Mouse (Mus musculus) c-Kit-positive CD71-positive TER-119-negative erythroid progenitor cells, embryonic 14.5 days (primary cell): ENCODE results near the gene Atp8b5.

Source experiments
- DNase-seq: peaks from one replicate; pipeline ENCODE4 v3.0.0-alpha.2; 2013; ENCODE audit warnings: low read depth

Gene Atp8b5

GRCm38 (mm10) chr4:43322336-43322735 lies 55.4 kb downstream of the Atp8b5 start:
- no peak for DNase-seq

GRCm38 (mm10) chr4:43327118-43327517 lies 60.2 kb downstream of the Atp8b5 start:
- no peak for DNase-seq

- no peak for DNase-seq
Measured at GRCm38 (mm10) chr4:43334771-43335170, 67.8 kb downstream of the Atp8b5 start.

- no peak for DNase-seq
Measured at GRCm38 (mm10) chr4:43336176-43336575, 69.2 kb downstream of the Atp8b5 start.

- no peak for DNase-seq
Measured at GRCm38 (mm10) chr4:43340096-43340804, 73.3 kb downstream of the Atp8b5 start.

- DNase-seq, result no peak
Measured at GRCm38 (mm10) chr4:43341276-43341891, 74.4 kb downstream of the Atp8b5 start.

GRCm38 (mm10) chr4:43342443-43342842 lies 75.5 kb downstream of the Atp8b5 start:
- no peak for DNase-seq

- no peak for DNase-seq
Measured at GRCm38 (mm10) chr4:43344932-43345331, 78.0 kb downstream of the Atp8b5 start.

- DNase-seq, result no peak
Measured at GRCm38 (mm10) chr4:43349206-43349605, 82.2 kb downstream of the Atp8b5 start.

- DNase-seq, result no peak
Measured at GRCm38 (mm10) chr4:43350038-43350560, 83.1 kb downstream of the Atp8b5 start.

- DNase-seq, result no peak
Measured at GRCm38 (mm10) chr4:43353662-43354061, 86.7 kb downstream of the Atp8b5 start.

GRCm38 (mm10) chr4:43364914-43365560 lies 98.1 kb downstream of the Atp8b5 start:
- DNase-seq, result no peak

GRCm38 (mm10) chr4:43367295-43367694 lies 100.3 kb downstream of the Atp8b5 start:
- DNase-seq, result no peak

GRCm38 (mm10) chr4:43367787-43368186 lies 100.8 kb downstream of the Atp8b5 start:
- no peak for DNase-seq

GRCm38 (mm10) chr4:43371406-43371805 lies 104.4 kb downstream of the Atp8b5 start:
- no peak for DNase-seq

GRCm38 (mm10) chr4:43372155-43372554 lies 105.2 kb downstream of the Atp8b5 start:
- DNase-seq, result no peak

GRCm38 (mm10) chr4:43374266-43374665 lies 107.3 kb downstream of the Atp8b5 start:
- DNase-seq, result no peak

- DNase-seq, result no peak
Measured at GRCm38 (mm10) chr4:43379601-43380000, 112.6 kb downstream of the Atp8b5 start.

GRCm38 (mm10) chr4:43380951-43381350 lies 114.0 kb downstream of the Atp8b5 start:
- DNase-seq, result no peak

- DNase-seq, result no peak
Measured at GRCm38 (mm10) chr4:43381408-43382154, 114.6 kb downstream of the Atp8b5 start, which contains the start of gene Rusc2. TSS of gene Rusc2 (plus strand) at chr4:43381979.

GRCm38 (mm10) chr4:43382155-43383020 lies 115.4 kb downstream of the Atp8b5 start:
- no peak for DNase-seq
